Mouse (Mus musculus) G1E (cell line): Measurements from ENCODE around the gene Tacc3.

Experiments used
- CTCF ChIP-seq: IDR thresholded peaks from 2 replicates; pipeline ENCODE4 v1.5.1; 2012; ENCODE audit warnings: low read depth, low read length, inconsistent platforms, mixed read lengths
- GATA1 ChIP-seq: IDR thresholded peaks from 2 replicates; pipeline ENCODE4 v1.6.1; 2012; ENCODE audit warnings: borderline replicate concordance, low read length, inconsistent platforms, mixed read lengths
- POLR2AphosphoS5 ChIP-seq: IDR thresholded peaks from 2 replicates; pipeline ENCODE4 v1.6.1; 2012; ENCODE audit warnings: low read depth, low read length, inconsistent platforms; ENCODE audit not compliant: insufficient replicate concordance

DNA sequence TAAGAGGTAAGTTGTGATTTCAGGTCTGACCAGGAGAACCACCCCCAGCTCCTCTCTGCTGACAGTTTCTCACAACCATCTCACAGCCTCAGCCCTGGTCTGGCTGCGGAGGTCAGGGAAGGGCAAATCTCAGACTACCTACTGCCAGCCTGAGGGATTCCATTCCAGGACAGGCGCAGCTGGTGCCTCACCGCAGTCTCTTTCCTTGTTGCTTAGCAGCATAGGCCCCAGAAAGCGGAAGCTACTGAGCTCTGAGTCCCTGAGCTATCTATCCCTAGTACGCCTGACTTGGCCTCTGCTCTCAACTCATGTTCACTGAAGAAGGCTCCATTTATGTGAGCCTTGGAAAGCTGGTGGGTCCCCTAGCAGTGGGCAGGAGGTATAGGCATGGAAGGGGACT lies 60.5 kb downstream of the Tacc3 start:
- TF ChIP-seq CTCF (no peak), POLR2AphosphoS5 (no peak), GATA1 (no peak)
